Mouse (Mus musculus) lung, postnatal 0 days (tissue): Measurements from ENCODE around the gene Ipo5. TPM values are rescaled to one million over a fixed set of nuclear protein-coding genes. Genes with fewer than 3 reads are reported as not detected.

Source experiments
- ATAC-seq: fragments of 200-750 bp; cut with Nextera tagmentation; 2 replicates; pipeline ENCODE4 v1.8.0; 2017; ENCODE audit warnings: moderate library complexity
- DNase-seq: peaks from one replicate; pipeline ENCODE4 v3.0.0-alpha.2; 2016; ENCODE audit warnings: low spot score
- H3K27ac ChIP-seq: fragments of 300-500 bp; sonication (generic); 2 replicates; pipeline ENCODE4 v1.5.1; 2014; ENCODE audit warnings: antibody characterized with exemption, mild to moderate bottlenecking, low read length, mixed read lengths
- H3K27me3 ChIP-seq: fragments of 300-500 bp; sonication (generic); replicated peaks from 2 replicates; pipeline ENCODE4 v1.6.1; 2014; ENCODE audit warnings: low read length, mixed read lengths; ENCODE audit not compliant: insufficient read depth
- H3K36me3 ChIP-seq: fragments of 300-500 bp; sonication (generic); 2 replicates; pipeline ENCODE4 v1.6.1; 2014; ENCODE audit warnings: low read length, mixed read lengths; ENCODE audit not compliant: insufficient read depth
- H3K4me1 ChIP-seq: fragments of 300-500 bp; sonication (generic); 2 replicates; pipeline ENCODE4 v1.6.1; 2014; ENCODE audit warnings: antibody characterized with exemption, low read depth, low read length, mixed read lengths; ENCODE audit not compliant: insufficient read depth
- H3K4me2 ChIP-seq: fragments of 300-500 bp; sonication (generic); replicated peaks from 2 replicates; pipeline ENCODE4 v1.6.1; 2014; ENCODE audit warnings: low read depth, mild to moderate bottlenecking, low read length, moderate library complexity, mixed read lengths
- H3K4me3 ChIP-seq: fragments of 300-500 bp; sonication (generic); 2 replicates; pipeline ENCODE4 v1.5.1; 2014; ENCODE audit warnings: low read depth, low read length
- H3K9ac ChIP-seq: fragments of 300-500 bp; sonication (generic); replicated peaks from 2 replicates; pipeline ENCODE4 v1.6.1; 2014; ENCODE audit warnings: low read depth, mild to moderate bottlenecking
- H3K9me3 ChIP-seq: fragments of 300-500 bp; sonication (generic); 2 replicates; pipeline ENCODE4 v1.6.1; 2016; ENCODE audit warnings: low read length, mixed read lengths
- CTCF ChIP-seq: IDR thresholded peaks from 2 replicates; pipeline ENCODE4 v1.5.1; 2016; ENCODE audit warnings: antibody characterized with exemption, mild to moderate bottlenecking
- EP300 ChIP-seq: IDR thresholded peaks from 2 replicates; pipeline ENCODE4 v1.6.1; 2016; ENCODE audit warnings: antibody characterized with exemption, mild to moderate bottlenecking, control low read depth
- WGBS: fragments of 180-500 bp; shearing (Covaris S2); extraction: QIAGEN DNeasy Blood & Tissue Kit; methylation state at CpG from one replicate; pipeline ENCODE4 v1.1.7; 2014; 5-methylcytosine and 5-hydroxymethylcytosine counted together
- polyA plus RNA-seq: library from polyadenylated mRNA; unstranded; fragments of >200 nt; fragmentation: Nextera tagmentation; extraction: Ambion mirVana; gene quantifications from 2 replicates; pipeline ENCODE4 v1.2.1, GENCODE M21; 2015

Gene Ipo5
- polyA plus RNA-seq, 1 experiment from 2014 or later: 23.4 TPM

- H3K27ac ChIP-seq: no peak overlapping the region
- H3K27me3 ChIP-seq: no peaks in the 10 kb centered on the region
- ATAC-seq (peak; percentile 44; the same call in 1 of the 2 replicates), DNase-seq (no peak)
- H3K9me3 ChIP-seq: no peaks in the 10 kb centered on the region
- no peak overlapping the region for H3K9ac ChIP-seq
- no peak overlapping the region for H3K4me3 ChIP-seq
- no peak overlapping the region for H3K4me2 ChIP-seq
- no peaks in the 10 kb centered on the region for H3K4me1 ChIP-seq
- no peak for TF ChIP-seq CTCF
- no peak for TF ChIP-seq EP300
- 75% methylated on average over 9 of the region's 9 CpGs for WGBS
- H3K36me3 ChIP-seq: no peaks in the 10 kb centered on the region
Measured at GRCm38 (mm10) chr14:120881054-120881453, 30.0 kb upstream of the Ipo5 start.

- WGBS: 77% methylated on average over 11 of the region's 11 CpGs
- no peak for ATAC-seq
- H3K4me1 ChIP-seq: no peaks in the 10 kb centered on the region
Measured at GRCm38 (mm10) chr14:120888681-120889080, 22.3 kb upstream of the Ipo5 start.

GRCm38 (mm10) chr14:120892369-120892768 lies 18.7 kb upstream of the Ipo5 start:
- Histone ChIP-seq H3K9me3 (no peaks in the 10 kb centered on the region), H3K4me2 (no peak overlapping the region), H3K4me1 (no peaks in the 10 kb centered on the region), H3K4me3 (no peak overlapping the region), H3K27me3 (no peaks in the 10 kb centered on the region), H3K27ac (no peak overlapping the region), H3K36me3 (no peaks in the 10 kb centered on the region), H3K9ac (no peak overlapping the region)
- TF ChIP-seq CTCF (0 out of 2 replicates have a peak, but pooled peaks have one; percentile 13), EP300 (no peak)
- ATAC-seq (no peak), DNase-seq (no peak)
- 66% methylated on average over 8 of the region's 8 CpGs for WGBS

More at GRCm38 (mm10) chr14:120888681-120889080, 22.3 kb upstream of the Ipo5 start:
- Histone ChIP-seq H3K9ac (no peak overlapping the region), H3K36me3 (no peaks in the 10 kb centered on the region), H3K4me2 (no peak overlapping the region), H3K9me3 (no peaks in the 10 kb centered on the region), H3K27ac (no peak overlapping the region), H3K27me3 (no peaks in the 10 kb centered on the region), H3K4me3 (no peak overlapping the region)
- DNase-seq: no peak
- TF ChIP-seq CTCF (no peak), EP300 (no peak)

GRCm38 (mm10) chr14:120896613-120897012 lies 14.4 kb upstream of the Ipo5 start:
- no peaks in the 10 kb centered on the region for H3K27me3 ChIP-seq
- H3K27ac ChIP-seq: no peak overlapping the region
- DNase-seq (no peak), ATAC-seq (no peak)
- H3K36me3 ChIP-seq: no peaks in the 10 kb centered on the region
- no peak overlapping the region for H3K9ac ChIP-seq
- H3K9me3 ChIP-seq: no peaks in the 10 kb centered on the region
- H3K4me1 ChIP-seq: no peaks in the 10 kb centered on the region
- WGBS: 68% methylated on average over 11 of the region's 11 CpGs
- H3K4me3 ChIP-seq: no peak overlapping the region
- no peak for TF ChIP-seq CTCF
- no peak for TF ChIP-seq EP300
- H3K4me2 ChIP-seq: no peak overlapping the region

GRCm38 (mm10) chr14:120898876-120899275 lies 12.1 kb upstream of the Ipo5 start:
- H3K9ac ChIP-seq: no peak overlapping the region
- H3K4me2 ChIP-seq: no peak overlapping the region
- H3K4me3 ChIP-seq: no peak overlapping the region
- H3K27me3 ChIP-seq: no peaks in the 10 kb centered on the region
- no peaks in the 10 kb centered on the region for H3K9me3 ChIP-seq
- DNase-seq (no peak), ATAC-seq (no peak)
- H3K4me1 ChIP-seq: no peaks in the 10 kb centered on the region
- no peaks in the 10 kb centered on the region for H3K36me3 ChIP-seq
- 65% methylated on average over 3 of the region's 3 CpGs for WGBS
- TF ChIP-seq EP300 (no peak), CTCF (no peak)
- H3K27ac ChIP-seq: no peak overlapping the region

GRCm38 (mm10) chr14:120909396-120909795 lies 1.6 kb upstream of the Ipo5 start:
- no peak overlapping the region for H3K4me2 ChIP-seq
- no peak overlapping the region for H3K4me3 ChIP-seq
- DNase-seq: no peak
- H3K27me3 ChIP-seq: no peaks in the 10 kb centered on the region
- TF ChIP-seq CTCF (no peak), EP300 (no peak)
- H3K27ac ChIP-seq: no peak overlapping the region
- no peak for ATAC-seq
- H3K9me3 ChIP-seq: no peaks in the 10 kb centered on the region
- WGBS: 64% methylated on average over 3 of the region's 3 CpGs
- H3K9ac ChIP-seq: no peak overlapping the region
- H3K4me1 ChIP-seq: peaks cover 11% of the 10 kb centered on the region; the same call in 1 of the 2 replicates
- H3K36me3 ChIP-seq: no peaks in the 10 kb centered on the region

GRCm38 (mm10) chr14:120910320-120910719 lies 704 bp upstream of the Ipo5 start:
- peaks cover 11% of the 10 kb centered on the region; the same call in 1 of the 2 replicates for H3K4me1 ChIP-seq
- H3K36me3 ChIP-seq: no peaks in the 10 kb centered on the region
- no peak for TF ChIP-seq CTCF
- TF ChIP-seq EP300: no peak
- H3K4me2 ChIP-seq: peak overlapping the region; percentile 97
- H3K4me3 ChIP-seq: peak overlapping the region; percentile 86
- H3K27me3 ChIP-seq: no peaks in the 10 kb centered on the region
- DNase-seq (peak; percentile 61), ATAC-seq (peak; percentile 52)
- H3K9ac ChIP-seq: peak overlapping the region; percentile 44; the same call in 1 of the 2 replicates
- H3K9me3 ChIP-seq: no peaks in the 10 kb centered on the region
- peak overlapping the region; percentile 51; the same call in 1 of the 2 replicates for H3K27ac ChIP-seq
- whole genome bisulfite sequencing: 1% methylated on average over 16 of the region's 18 CpGs
